Mouse (Mus musculus): Measurements from ENCODE around the gene 4930407I10Rik. TPM values are rescaled to one million over a fixed set of nuclear protein-coding genes. Genes with fewer than 3 reads are reported as not detected.

4930407I10Rik gene
- 0.04 TPM in 1 of 2 replicates, not detected in the other for polyA plus RNA-seq (2015; fragmentation: Nextera tagmentation; extraction: Ambion mirVana)

GRCm38 (mm10) chr15:82058719-82059201, at the start of gene 4930407I10Rik:
4930407I10Rik (plus strand) TSS chr15:82059151.
- no peak for DNase-seq (ENCODE audit: low spot score)

GRCm38 (mm10) chr15:82011947-82012346, 47.0 kb upstream of the 4930407I10Rik start:
- DNase-seq (ENCODE audit: low spot score): no peak

GRCm38 (mm10) chr15:82014745-82015391, 44.1 kb upstream of the 4930407I10Rik start:
- no peak for DNase-seq (ENCODE audit: low spot score)

GRCm38 (mm10) chr15:82015392-82016100, 43.4 kb upstream of the 4930407I10Rik start:
- DNase-seq (ENCODE audit: low spot score): peak; percentile 41

GRCm38 (mm10) chr15:82016101-82016808, 42.7 kb upstream of the 4930407I10Rik start:
- DNase-seq (ENCODE audit: low spot score): peak; percentile 100

GRCm38 (mm10) chr15:82016830-82017229, 42.1 kb upstream of the 4930407I10Rik start:
- no peak for DNase-seq (ENCODE audit: low spot score)

GRCm38 (mm10) chr15:82017461-82017860, 41.5 kb upstream of the 4930407I10Rik start:
- peak; percentile 65 for DNase-seq (ENCODE audit: low spot score)

- no peak for DNase-seq (ENCODE audit: low spot score)
These were observed 39.7 kb upstream of the 4930407I10Rik start for GRCm38 (mm10) chr15:82019288-82019687.

- no peak for DNase-seq (ENCODE audit: low spot score)
These were observed 36.3 kb upstream of the 4930407I10Rik start for GRCm38 (mm10) chr15:82022535-82023088.

GRCm38 (mm10) chr15:82023965-82024635, 34.9 kb upstream of the 4930407I10Rik start:
- peak; percentile 67 for DNase-seq (ENCODE audit: low spot score)

- peak; percentile 73 for DNase-seq (ENCODE audit: low spot score)
These were observed 31.7 kb upstream of the 4930407I10Rik start for GRCm38 (mm10) chr15:82027276-82027675.

- peak; percentile 95 for DNase-seq (ENCODE audit: low spot score)
These were observed 31.2 kb upstream of the 4930407I10Rik start for GRCm38 (mm10) chr15:82027726-82028125.

GRCm38 (mm10) chr15:82032386-82032785, 26.6 kb upstream of the 4930407I10Rik start:
- DNase-seq (ENCODE audit: low spot score): peak; percentile 15

GRCm38 (mm10) chr15:82033762-82034161, 25.2 kb upstream of the 4930407I10Rik start, which contains the start of gene Desi1:
Desi1 (minus strand) TSS chr15:82033862.
- DNase-seq (ENCODE audit: low spot score): no peak

- peak; percentile 64 for DNase-seq (ENCODE audit: low spot score)
These were observed 22.9 kb upstream of the 4930407I10Rik start for GRCm38 (mm10) chr15:82035904-82036689.

- peak; percentile 84 for DNase-seq (ENCODE audit: low spot score)
These were observed 18.3 kb upstream of the 4930407I10Rik start for GRCm38 (mm10) chr15:82040650-82041049.

GRCm38 (mm10) chr15:82044166-82044784, 14.7 kb upstream of the 4930407I10Rik start:
- peak; percentile 57 for DNase-seq (ENCODE audit: low spot score)

GRCm38 (mm10) chr15:82046246-82046891, 12.6 kb upstream of the 4930407I10Rik start:
- DNase-seq (ENCODE audit: low spot score): peak; percentile 34
